Mouse (Mus musculus) left cerebral cortex, postnatal 10 days (tissue): ENCODE measurements around the gene Mybbp1a. TPM values are rescaled to one million over a fixed set of nuclear protein-coding genes. Genes with fewer than 3 reads are reported as not detected.

Experiments used
- DNase-seq, 2 experiments: peaks; one replicate each; pipeline ENCODE4 v3.0.0; 2021 to 2022; ENCODE audit warnings: low spot score in 2 of 2, mixed read lengths in 1 of 2; ENCODE audit errors: extremely low spot score in 1 of 2
- intact Hi-C: fragments of 180-260 bp; cut with DNase I; formaldehyde crosslinking; loops from one replicate; pipeline ENCODE4 v1.15.1; 2025
- total RNA-seq, 2 experiments: library from RNA; stranded (reverse); gene quantifications; 2 replicates each; pipeline ENCODE4 v1.2.3; 2021

Mybbp1a gene
- total RNA-seq, 2 experiments from 2014 or later, result 52.8 to 55.9 TPM

- DNase-seq, result peak; percentile 66 to 83
- intact Hi-C loops, result no loop called here
Measured at GRCm38 (mm10) chr11:72488753-72489271, 47.7 kb downstream of the Mybbp1a start.

GRCm38 (mm10) chr11:72489397-72489796 lies 48.2 kb downstream of the Mybbp1a start:
- DNase-seq, result peak in 1 of 2 experiments; percentile 55
- intact Hi-C loops, result no loop called here

- peak; percentile 88 to 97 for DNase-seq
- intact Hi-C loops, result loop anchor here (5.0 kb wide), 1 partner anchor 72 kb away; no protein-coding TSS in a partner anchor
Measured at GRCm38 (mm10) chr11:72489881-72490301, 48.7 kb downstream of the Mybbp1a start, which contains the start of gene Spns2. Gene Spns2, minus strand, starts transcription at chr11:72489904.

GRCm38 (mm10) chr11:72491130-72491960 lies 50.2 kb downstream of the Mybbp1a start:
- no peak for DNase-seq

GRCm38 (mm10) chr11:72494046-72494988 lies 53.2 kb downstream of the Mybbp1a start:
- DNase-seq, result no peak
- intact Hi-C loops, result loop anchor here (5.0 kb wide), 1 partner anchor 68 kb away; no protein-coding TSS in a partner anchor

More at GRCm38 (mm10) chr11:72491130-72491960, 50.2 kb downstream of the Mybbp1a start:
- intact Hi-C loops, result loop anchor here (5.0 kb wide), 1 partner anchor 71 kb away; no protein-coding TSS in a partner anchor

GRCm38 (mm10) chr11:72496066-72496465 lies 54.9 kb downstream of the Mybbp1a start:
- intact Hi-C loops, result no loop called here
- no peak for DNase-seq

GRCm38 (mm10) chr11:72496775-72497174 lies 55.6 kb downstream of the Mybbp1a start:
- intact Hi-C loops, result no loop called here
- DNase-seq, result no peak

- DNase-seq, result no peak
- intact Hi-C loops, result no loop called here
Measured at GRCm38 (mm10) chr11:72497367-72497766, 56.2 kb downstream of the Mybbp1a start.

GRCm38 (mm10) chr11:72500139-72500538 lies 59.0 kb downstream of the Mybbp1a start:
- DNase-seq, result no peak
- intact Hi-C loops, result no loop called here

Other genes with a start within 250 kb of the Mybbp1a start
- 10 to 100 TPM; 12.1 to 13.7 TPM for gene Gm43951, start 234.5 kb upstream of the Mybbp1a start, total RNA-seq
- 10 to 100 TPM; 30.1 to 32.5 TPM for gene 4933427D14Rik, start 233.9 kb upstream of the Mybbp1a start, total RNA-seq
- 10 to 100 TPM; 43.4 to 46.1 TPM for gene Txndc17, start 233.8 kb upstream of the Mybbp1a start, total RNA-seq
- 10 to 100 TPM; 14.7 to 15.7 TPM for gene Med31, start 225.8 kb upstream of the Mybbp1a start, total RNA-seq
- gene Slc13a5, start 174.1 kb upstream of the Mybbp1a start, total RNA-seq, result 10 to 100 TPM; 16.4 to 19.8 TPM
- gene Xaf1, start 139.7 kb upstream of the Mybbp1a start, total RNA-seq, result 1 to 10 TPM; 1.3 to 1.4 TPM
- gene Fbxo39, start 126.9 kb upstream of the Mybbp1a start, total RNA-seq, result not detected
- 1 to 10 TPM in 1 of 2 experiments, under 1 TPM in 1; 0.99 to 1.2 TPM for gene Tekt1, start 78.9 kb upstream of the Mybbp1a start, total RNA-seq
- gene Smtnl2, start 29.6 kb upstream of the Mybbp1a start, total RNA-seq, result 1 to 10 TPM; 1.7 to 1.8 TPM
- gene Ggt6, start 5.8 kb upstream of the Mybbp1a start, total RNA-seq, result not detected
- gene Spns2, start 48.5 kb downstream of the Mybbp1a start, total RNA-seq, result 10 to 100 TPM; 30.8 to 37.4 TPM
- gene Spns3, start 109.2 kb downstream of the Mybbp1a start, total RNA-seq, result under 1 TPM in 1 of 2 experiments, not detected in 1; 0.11 TPM
- gene Ube2g1, start 165.9 kb downstream of the Mybbp1a start, total RNA-seq, result 10 to 100 TPM; 53.3 to 55.1 TPM
- gene Ankfy1, start 248.7 kb downstream of the Mybbp1a start, total RNA-seq, result 10 to 100 TPM; 39.7 to 44.2 TPM